Mouse (Mus musculus): ENCODE results near the gene Dkk1. TPM values are rescaled to one million over a fixed set of nuclear protein-coding genes. Genes with fewer than 3 reads are reported as not detected.
"Not testable (repeated sequence)": the region's sequence is repeated elsewhere in the genome, so short reads cannot be mapped to it uniquely, and the experiment has no call there.

Gene Dkk1
- polyA plus RNA-seq (2015; fragmentation: Nextera tagmentation; extraction: Ambion mirVana): 0.19 and 0.23 TPM in 2 replicates

- H3K27me3 ChIP-seq (replicated peaks): peaks cover 76% of the 10 kb centered on the region
- H3K27ac ChIP-seq (replicated peaks): no peak within 1 kb of the TSS
- no peaks in the 10 kb centered on the region for H3K36me3 ChIP-seq
- no peaks in the 10 kb centered on the region for H3K9me3 ChIP-seq
- H3K4me2 ChIP-seq: peak within 1 kb of the TSS; percentile 74
- no peak for ATAC-seq (ENCODE audit: extremely low read depth, insufficient number of reproducible peaks, low FRiP score, low TSS enrichment)
- WGBS: under 1% methylated on average over 26 of the region's 26 CpGs
- H3K9ac ChIP-seq: peak within 1 kb of the TSS; percentile 57
- H3K4me3 ChIP-seq: peak within 1 kb of the TSS; percentile 51
- H3K4me1 ChIP-seq: peaks cover 19% of the 10 kb centered on the region
These were observed at the start of gene Dkk1 for GRCm38 (mm10) chr19:30549044-30549853. Gene Dkk1, minus strand, starts transcription at chr19:30549665.

DNA sequence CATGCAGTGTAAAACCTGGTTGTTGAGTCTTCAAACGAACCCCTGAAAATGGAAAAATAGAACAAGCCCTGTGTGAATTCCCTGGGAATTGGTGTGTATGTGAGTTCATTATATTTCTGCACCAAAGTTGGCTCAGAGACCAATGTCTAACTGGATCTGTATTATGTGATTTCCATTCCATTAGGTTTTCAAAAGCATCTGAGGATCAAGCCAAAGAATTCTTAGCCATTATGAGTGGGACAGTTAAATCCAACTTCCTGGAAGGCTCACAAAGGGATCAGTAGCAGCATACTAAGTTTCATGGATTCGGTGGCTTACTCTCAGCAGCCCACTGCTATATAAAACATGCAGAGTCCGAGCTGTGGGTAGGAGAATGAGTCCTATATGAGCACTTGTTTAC lies 36.9 kb upstream of the Dkk1 start:
- H3K4me3 ChIP-seq: no peak overlapping the region
- no peak overlapping the region for H3K9ac ChIP-seq
- 0 out of 2 replicates have a peak, but pooled peaks cover 3% of the 10 kb centered on the region for H3K36me3 ChIP-seq
- ATAC-seq (ENCODE audit: extremely low read depth, insufficient number of reproducible peaks, low FRiP score, low TSS enrichment): no peak
- WGBS: 70% methylated on average over 3 of the region's 3 CpGs
- no peaks in the 10 kb centered on the region for H3K4me1 ChIP-seq
- no peaks in the 10 kb centered on the region for H3K27me3 ChIP-seq (replicated peaks)
- no peak overlapping the region for H3K27ac ChIP-seq (replicated peaks)
- H3K9me3 ChIP-seq: no peaks in the 10 kb centered on the region
- no peak overlapping the region for H3K4me2 ChIP-seq

DNA sequence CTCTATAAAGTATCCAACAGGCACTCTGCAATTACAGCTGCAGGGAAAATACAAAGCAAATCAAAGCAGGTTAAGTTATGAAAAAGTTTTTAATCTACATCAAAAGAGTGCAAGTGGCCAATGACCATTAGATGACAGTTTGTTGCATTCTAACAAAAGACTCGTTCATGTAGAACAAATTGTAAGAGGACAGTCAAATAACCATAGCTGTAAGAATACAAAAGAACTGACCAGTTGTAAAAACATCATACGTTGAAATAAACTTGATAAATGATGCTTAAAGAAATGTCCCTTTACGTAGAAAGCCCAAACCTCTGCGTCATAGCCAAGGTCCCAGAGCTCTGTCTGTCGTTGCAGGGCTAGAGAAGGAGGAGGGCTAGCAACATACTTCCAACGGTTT lies 15.1 kb upstream of the Dkk1 start:
- no peak for ATAC-seq (ENCODE audit: extremely low read depth, insufficient number of reproducible peaks, low FRiP score, low TSS enrichment)
- Histone ChIP-seq H3K27me3 (replicated peaks) (no peaks in the 10 kb centered on the region), H3K4me1 (no peaks in the 10 kb centered on the region), H3K27ac (replicated peaks) (no peak overlapping the region), H3K36me3 (no peaks in the 10 kb centered on the region), H3K4me2 (no peak overlapping the region), H3K9me3 (peaks cover 5% of the 10 kb centered on the region; the same call in 1 of the 2 replicates), H3K9ac (no peak overlapping the region), H3K4me3 (no peak overlapping the region)
- WGBS: 79% methylated on average over 6 of the region's 6 CpGs

DNA sequence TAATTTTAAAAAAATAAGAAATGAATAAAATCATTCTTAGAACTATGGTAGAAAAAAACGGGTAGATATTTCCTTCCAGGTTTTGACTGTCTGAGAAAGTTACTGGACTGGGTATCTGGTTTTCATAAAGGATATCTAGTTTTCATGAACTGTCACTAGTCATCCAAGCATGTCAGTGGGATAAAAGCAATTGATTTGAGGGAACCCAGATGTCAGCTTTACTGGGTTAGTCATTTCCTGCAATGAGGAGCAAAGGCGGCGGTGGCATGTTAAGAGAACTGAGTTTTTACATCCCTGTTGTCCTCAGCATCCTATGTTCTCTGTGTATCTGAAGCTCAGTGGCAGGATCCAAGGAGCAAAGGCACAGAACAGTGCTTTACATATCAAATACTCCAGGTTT lies 14.4 kb upstream of the Dkk1 start:
- no peaks in the 10 kb centered on the region for H3K27me3 ChIP-seq (replicated peaks)
- H3K27ac ChIP-seq (replicated peaks): no peak overlapping the region
- peaks cover 5% of the 10 kb centered on the region; the same call in 1 of the 2 replicates for H3K9me3 ChIP-seq
- no peaks in the 10 kb centered on the region for H3K36me3 ChIP-seq
- no peaks in the 10 kb centered on the region for H3K4me1 ChIP-seq
- H3K4me2 ChIP-seq: no peak overlapping the region
- no peak overlapping the region for H3K9ac ChIP-seq
- no peak overlapping the region for H3K4me3 ChIP-seq
- no peak for ATAC-seq (ENCODE audit: extremely low read depth, insufficient number of reproducible peaks, low FRiP score, low TSS enrichment)
- WGBS: 56% methylated on average over 3 of the region's 3 CpGs

GRCm38 (mm10) chr19:30558024-30558423 lies 8.6 kb upstream of the Dkk1 start:
- no peak overlapping the region for H3K27ac ChIP-seq (replicated peaks)
- H3K4me3 ChIP-seq: no peak overlapping the region
- H3K4me2 ChIP-seq: no peak overlapping the region
- no peaks in the 10 kb centered on the region for H3K36me3 ChIP-seq
- no peaks in the 10 kb centered on the region for H3K4me1 ChIP-seq
- H3K9me3 ChIP-seq: peaks cover 5% of the 10 kb centered on the region; the same call in 1 of the 2 replicates
- peaks cover 10% of the 10 kb centered on the region for H3K27me3 ChIP-seq (replicated peaks)
- ATAC-seq (ENCODE audit: extremely low read depth, insufficient number of reproducible peaks, low FRiP score, low TSS enrichment): no peak
- no peak overlapping the region for H3K9ac ChIP-seq

DNA sequence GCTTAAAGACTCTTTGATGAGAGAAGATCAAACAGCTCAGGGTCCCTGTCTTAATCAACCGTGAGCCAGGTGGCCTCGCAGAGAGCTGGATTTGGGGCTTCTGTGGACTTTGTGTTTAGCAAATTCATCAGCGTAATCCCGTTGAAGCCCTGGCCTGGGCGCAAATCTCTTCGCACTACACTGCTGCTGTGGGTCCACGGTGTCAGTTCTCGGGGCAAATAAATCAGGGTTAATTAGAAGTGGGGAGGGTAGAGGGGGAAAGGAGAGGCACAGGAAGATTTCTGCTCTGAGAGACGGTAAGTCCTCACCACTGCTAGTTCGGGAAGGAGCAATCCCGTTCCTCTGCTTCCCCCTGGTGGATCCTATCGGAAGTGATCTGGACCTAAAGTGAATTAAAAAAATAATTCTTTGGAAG lies 5.0 kb upstream of the Dkk1 start:
- 1% methylated on average over 12 of the region's 12 CpGs for WGBS
- peak overlapping the region; percentile 48 for H3K4me3 ChIP-seq
- peaks cover 8% of the 10 kb centered on the region for H3K4me1 ChIP-seq
- peak overlapping the region; percentile 78 for H3K9ac ChIP-seq
- no peaks in the 10 kb centered on the region for H3K9me3 ChIP-seq
- peaks cover 36% of the 10 kb centered on the region for H3K27me3 ChIP-seq (replicated peaks)
- ATAC-seq (ENCODE audit: extremely low read depth, insufficient number of reproducible peaks, low FRiP score, low TSS enrichment): no peak
- H3K4me2 ChIP-seq: peak overlapping the region; percentile 76
- H3K27ac ChIP-seq (replicated peaks): no peak overlapping the region
- H3K36me3 ChIP-seq: no peaks in the 10 kb centered on the region

GRCm38 (mm10) chr19:30553740-30554139 lies 4.3 kb upstream of the Dkk1 start:
- peaks cover 15% of the 10 kb centered on the region for H3K4me1 ChIP-seq
- H3K27me3 ChIP-seq (replicated peaks): peaks cover 42% of the 10 kb centered on the region
- H3K4me2 ChIP-seq: no peak overlapping the region
- H3K36me3 ChIP-seq: no peaks in the 10 kb centered on the region
- no peak overlapping the region for H3K9ac ChIP-seq
- WGBS: 17% methylated on average over 4 of the region's 4 CpGs
- no peak overlapping the region for H3K4me3 ChIP-seq
- no peak overlapping the region for H3K27ac ChIP-seq (replicated peaks)
- H3K9me3 ChIP-seq: no peaks in the 10 kb centered on the region
- no peak for ATAC-seq (ENCODE audit: extremely low read depth, insufficient number of reproducible peaks, low FRiP score, low TSS enrichment)

DNA sequence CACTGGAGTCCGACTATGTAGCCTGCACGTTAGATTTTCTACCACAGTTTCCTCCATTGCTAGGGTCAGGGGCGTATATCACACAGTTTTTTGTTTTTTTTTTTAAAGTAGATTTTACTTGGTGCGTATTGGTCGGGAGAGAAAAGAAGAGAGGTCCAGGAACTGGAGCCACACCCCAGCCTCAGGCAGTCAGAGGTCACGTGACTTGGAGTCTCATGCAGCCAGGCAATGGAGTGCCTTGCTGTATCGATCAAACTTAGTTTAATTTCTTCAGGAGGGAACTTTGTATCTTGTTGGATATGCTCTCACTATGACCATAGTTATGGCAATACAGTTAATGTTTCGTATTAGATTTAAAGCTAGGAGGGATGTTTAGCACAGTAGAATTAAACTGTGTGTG lies 2.8 kb upstream of the Dkk1 start:
- Histone ChIP-seq H3K9me3 (no peaks in the 10 kb centered on the region), H3K27ac (replicated peaks) (no peak overlapping the region), H3K4me1 (peaks cover 19% of the 10 kb centered on the region), H3K27me3 (replicated peaks) (peaks cover 56% of the 10 kb centered on the region), H3K4me2 (no peak overlapping the region), H3K9ac (no peak overlapping the region), H3K4me3 (no peak overlapping the region), H3K36me3 (no peaks in the 10 kb centered on the region)
- WGBS: 55% methylated on average over 8 of the region's 8 CpGs
- ATAC-seq (ENCODE audit: extremely low read depth, insufficient number of reproducible peaks, low FRiP score, low TSS enrichment): no peak

- H3K9me3 ChIP-seq: no peaks in the 10 kb centered on the region
- H3K9ac ChIP-seq: no peak overlapping the region
- no peak overlapping the region for H3K27ac ChIP-seq (replicated peaks)
- H3K27me3 ChIP-seq (replicated peaks): peaks cover 74% of the 10 kb centered on the region
- no peak for ATAC-seq (ENCODE audit: extremely low read depth, insufficient number of reproducible peaks, low FRiP score, low TSS enrichment)
- no peaks in the 10 kb centered on the region for H3K36me3 ChIP-seq
- peak overlapping the region; percentile 74 for H3K4me2 ChIP-seq
- under 1% methylated on average over 17 of the region's 17 CpGs for WGBS
- peak overlapping the region; percentile 51 for H3K4me3 ChIP-seq
- H3K4me1 ChIP-seq: peaks cover 19% of the 10 kb centered on the region
These were observed 586 bp upstream of the Dkk1 start for GRCm38 (mm10) chr19:30549854-30550647.

- no peak for ATAC-seq (ENCODE audit: extremely low read depth, insufficient number of reproducible peaks, low FRiP score, low TSS enrichment)
- peak overlapping the region; percentile 57 for H3K9ac ChIP-seq
- WGBS: 2% methylated on average over 23 of the region's 23 CpGs
- H3K4me3 ChIP-seq: peak overlapping the region; percentile 51
- peak overlapping the region; percentile 74 for H3K4me2 ChIP-seq
- H3K4me1 ChIP-seq: peaks cover 19% of the 10 kb centered on the region
- no peaks in the 10 kb centered on the region for H3K9me3 ChIP-seq
- no peaks in the 10 kb centered on the region for H3K36me3 ChIP-seq
- H3K27me3 ChIP-seq (replicated peaks): peaks cover 73% of the 10 kb centered on the region
- no peak overlapping the region for H3K27ac ChIP-seq (replicated peaks)
These were observed 938 bp downstream of the Dkk1 start for GRCm38 (mm10) chr19:30548411-30549043.

- not testable (repeated sequence) for H3K9me3 ChIP-seq; ATAC-seq (ENCODE audit: extremely low read depth, insufficient number of reproducible peaks, low FRiP score, low TSS enrichment); H3K27ac ChIP-seq (replicated peaks); H3K36me3 ChIP-seq; H3K4me1 ChIP-seq
- H3K9ac ChIP-seq: peak overlapping the region; percentile 76
- H3K27me3 ChIP-seq (replicated peaks): peaks cover 28% of the 10 kb centered on the region
- H3K4me2 ChIP-seq: peak overlapping the region; percentile 73
- WGBS: 1% methylated on average over 44 of the region's 44 CpGs
- peak overlapping the region; percentile 58 for H3K4me3 ChIP-seq
These were observed 10.0 kb downstream of the Dkk1 start for GRCm38 (mm10) chr19:30539365-30539941.

All from heart, embryonic 13.5 days (tissue).